Mouse (Mus musculus) urinary bladder, postnatal 4 days (tissue): ENCODE measurements around the gene Gbe1.

ENCODE experiments used
- DNase-seq, 2 experiments: peaks; one replicate each; pipeline ENCODE4 v3.0.0; 2021 to 2022; ENCODE audit warnings: low spot score in 2 of 2

Gbe1 gene

DNA sequence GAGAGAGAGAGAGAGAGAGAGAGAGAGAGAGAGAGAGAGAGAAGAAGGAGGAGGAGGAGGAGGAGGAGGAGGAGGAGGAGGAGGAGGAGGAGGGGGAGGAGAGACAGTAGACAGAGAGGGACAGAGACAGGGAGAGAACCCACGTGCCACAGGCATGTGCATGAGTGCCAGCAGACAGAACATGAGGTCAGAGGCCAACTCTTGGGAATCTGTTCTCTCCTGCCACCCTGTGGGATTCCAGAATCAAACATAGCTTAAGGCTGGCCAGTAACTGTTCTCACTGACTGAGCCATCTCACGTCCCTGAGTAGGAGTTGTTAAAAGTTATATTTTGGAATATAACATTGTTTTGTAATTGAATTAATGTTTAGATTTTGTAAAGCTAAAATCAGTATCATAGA lies 39.3 kb downstream of the Gbe1 start:
- DNase-seq, result no peak

DNA sequence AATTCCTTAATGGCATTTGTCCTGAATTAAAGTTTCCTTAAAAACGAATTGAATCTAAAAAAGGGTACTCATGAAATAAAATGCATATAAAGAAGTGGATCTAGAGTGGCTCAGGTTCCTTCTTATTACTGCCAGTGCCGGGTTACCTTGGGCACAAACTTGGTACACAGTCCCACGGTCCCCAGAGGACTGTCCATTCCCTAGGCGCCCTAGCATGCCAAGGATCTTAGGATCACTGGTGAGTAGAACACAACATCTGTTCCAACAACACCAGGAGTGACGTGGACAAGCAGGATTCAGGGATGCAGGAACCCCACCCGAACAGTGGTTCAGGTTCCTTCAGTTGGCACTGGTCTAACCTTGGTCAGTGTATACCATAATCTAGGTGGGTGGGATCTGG lies 44.6 kb downstream of the Gbe1 start:
- DNase-seq, result no peak

DNA sequence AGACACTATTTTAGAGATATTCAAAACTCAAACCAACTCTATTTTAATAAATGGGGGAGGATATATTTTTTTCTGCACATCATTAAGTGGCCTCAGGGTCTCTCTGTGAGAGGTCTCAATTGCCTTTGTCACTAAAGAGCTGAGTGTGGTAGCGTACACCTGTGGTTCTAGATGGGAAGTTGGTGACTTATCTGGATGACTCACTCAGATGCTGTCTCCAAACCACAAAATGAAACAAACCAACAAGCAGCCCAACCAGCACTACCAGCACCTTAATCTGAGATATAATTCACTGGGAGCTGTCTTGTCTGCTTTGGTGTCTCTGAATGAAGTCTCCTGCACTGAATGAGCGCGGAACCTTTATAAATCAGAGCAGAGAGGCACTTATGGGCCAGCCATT lies 51.5 kb downstream of the Gbe1 start:
- no peak for DNase-seq

DNA sequence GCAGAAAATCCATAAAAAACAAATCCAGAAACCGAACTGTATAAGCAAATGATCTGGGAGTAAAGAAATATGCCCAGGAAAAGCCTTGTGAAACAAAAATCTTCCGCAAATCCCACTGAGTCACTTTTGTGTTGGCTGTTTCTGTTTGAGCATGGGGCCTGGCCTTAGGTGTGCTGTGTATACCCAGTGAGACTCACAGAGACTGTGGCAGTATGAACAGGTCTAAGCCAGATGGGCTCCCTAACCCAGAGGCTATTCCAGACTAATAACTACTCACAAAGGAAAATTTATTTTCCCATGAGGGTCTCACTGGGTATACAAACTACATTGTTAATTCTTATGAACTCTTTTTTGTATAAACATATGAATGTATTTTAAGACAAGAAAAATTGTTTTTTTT lies 67.3 kb downstream of the Gbe1 start:
- DNase-seq, result no peak

DNA sequence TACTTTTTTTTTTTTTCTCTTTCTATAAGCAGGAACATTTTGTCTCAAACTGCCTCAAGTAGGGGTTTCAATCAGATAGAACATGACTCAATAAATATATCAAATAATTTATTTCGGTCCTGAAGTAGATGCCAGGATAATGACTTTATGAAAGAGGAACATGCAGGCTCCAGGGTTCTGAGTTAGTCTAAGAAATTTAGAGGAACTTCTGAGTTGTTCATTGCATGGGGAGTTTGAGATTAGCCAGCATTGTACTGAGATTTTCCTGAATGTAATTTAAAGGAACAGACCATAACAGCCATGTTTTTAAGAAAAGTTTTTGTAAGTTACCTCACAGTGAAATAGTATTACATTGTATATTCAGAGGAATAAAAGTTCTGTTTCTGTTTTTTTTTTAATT lies 71.7 kb downstream of the Gbe1 start:
- DNase-seq, result no peak

DNA sequence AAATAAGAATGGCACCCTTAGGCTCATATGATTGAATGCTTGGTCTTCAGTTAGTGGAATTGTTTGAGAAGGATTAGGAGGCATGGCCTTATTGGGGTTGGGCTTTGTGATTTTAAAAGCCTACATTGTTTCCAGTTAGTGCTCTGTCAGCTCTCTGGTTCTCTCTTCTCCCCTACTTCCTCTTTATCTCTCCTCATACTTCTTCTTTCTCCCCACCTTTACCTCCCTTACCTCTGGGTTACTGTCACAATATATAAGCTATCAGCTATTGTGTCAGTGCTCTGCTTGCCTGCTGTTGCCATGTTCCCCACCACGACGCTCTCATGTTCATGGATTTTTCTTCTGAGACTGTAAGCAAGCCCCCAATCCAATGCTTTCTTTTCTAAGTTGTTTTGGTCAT lies 73.6 kb downstream of the Gbe1 start:
- DNase-seq, result no peak

DNA sequence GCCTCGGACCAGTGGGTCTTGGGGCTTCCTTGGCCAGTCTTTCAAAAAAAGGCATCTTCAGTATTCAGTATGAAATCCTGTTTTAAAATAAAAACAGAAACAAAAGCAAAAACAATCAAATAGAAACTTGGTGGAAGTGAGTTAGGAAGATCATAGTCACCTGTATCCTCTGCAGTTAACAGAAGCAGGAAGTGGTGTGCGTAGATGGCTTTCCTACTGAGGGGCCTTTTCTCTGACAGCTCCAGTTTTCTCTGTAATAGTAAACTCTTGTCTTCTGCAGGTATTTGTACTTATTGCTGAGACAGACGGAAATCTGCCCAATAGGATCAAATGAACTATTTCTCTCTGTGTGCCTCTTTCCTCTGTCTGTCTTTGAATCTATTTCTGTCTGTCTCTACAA lies 81.5 kb downstream of the Gbe1 start:
- no peak for DNase-seq

DNA sequence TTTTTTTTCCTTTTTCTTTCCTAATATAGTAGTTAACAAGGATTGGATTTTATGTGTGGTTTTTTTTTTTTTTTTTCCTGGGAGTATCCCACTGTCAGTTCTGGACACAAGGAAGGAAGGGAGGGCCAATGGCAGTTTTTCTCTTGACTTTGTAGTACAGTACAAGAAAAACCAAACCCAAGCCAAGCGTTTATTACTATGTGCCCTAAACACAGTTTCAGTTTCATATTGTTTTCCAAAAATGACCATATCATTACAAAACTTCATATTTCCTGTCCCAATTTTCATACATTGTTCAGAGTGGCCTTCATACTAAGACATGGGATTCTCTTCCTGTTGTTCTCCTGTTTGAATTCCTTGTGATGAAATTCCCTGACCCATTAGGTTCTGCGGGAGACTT lies 94.0 kb downstream of the Gbe1 start:
- DNase-seq, result no peak

DNA sequence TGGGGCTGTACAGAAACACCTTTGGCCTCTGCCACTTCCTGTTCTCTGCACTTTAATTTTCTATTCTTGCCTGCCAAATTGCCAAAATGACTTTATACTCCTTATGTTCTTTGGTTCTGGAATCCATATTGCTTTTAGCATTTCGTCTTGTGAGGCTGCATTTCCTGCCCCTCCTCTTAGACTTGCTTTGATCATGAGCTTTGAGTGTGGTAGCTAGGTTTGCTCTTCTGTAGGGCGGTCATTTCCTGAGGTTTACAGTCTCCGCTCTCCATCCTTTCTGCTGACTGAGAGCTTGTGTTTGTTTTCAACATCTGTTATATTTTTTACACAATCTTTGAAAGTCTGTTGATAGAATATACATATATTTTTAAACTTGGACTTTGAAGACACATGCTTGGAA lies 107.3 kb downstream of the Gbe1 start:
- no peak for DNase-seq

DNA sequence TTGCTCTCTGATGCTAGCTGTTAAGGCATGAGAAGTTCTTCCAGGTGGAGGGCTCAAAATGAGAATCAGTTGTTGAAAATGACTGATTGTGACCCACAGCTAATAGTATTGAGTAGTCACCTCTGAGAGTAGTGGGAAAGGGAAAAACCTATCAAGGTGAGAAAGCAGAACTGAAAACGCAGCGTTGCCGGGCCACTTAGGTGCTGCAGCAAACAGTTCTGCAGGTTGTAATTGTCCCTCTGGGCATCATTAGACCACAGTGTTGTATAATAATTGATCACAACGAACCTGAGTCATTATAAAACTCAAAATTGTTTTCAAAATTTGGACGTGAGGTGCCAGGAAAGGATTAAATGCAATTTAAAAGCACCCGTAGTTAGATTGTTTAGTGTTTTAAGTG lies 135.8 kb downstream of the Gbe1 start:
- no peak for DNase-seq

DNA sequence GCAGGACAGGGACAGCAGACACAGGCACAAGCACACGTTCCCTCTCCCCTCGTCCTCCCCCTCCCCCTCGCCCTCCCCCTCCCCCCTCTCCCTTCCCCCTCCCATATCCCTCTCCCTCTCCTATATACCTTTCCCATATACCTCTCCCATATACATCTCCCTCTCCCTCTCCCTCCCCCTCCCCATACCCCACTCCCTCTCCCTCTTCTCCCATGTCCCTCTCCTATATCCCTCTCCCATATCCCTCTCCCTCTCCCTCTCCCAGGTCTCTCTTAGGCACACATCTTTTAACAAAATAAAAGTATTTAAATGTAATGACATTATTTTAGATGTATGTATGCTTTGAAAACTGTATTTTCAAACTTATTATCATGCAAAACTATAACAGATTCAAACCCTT lies 161.8 kb downstream of the Gbe1 start:
- no peak for DNase-seq

DNA sequence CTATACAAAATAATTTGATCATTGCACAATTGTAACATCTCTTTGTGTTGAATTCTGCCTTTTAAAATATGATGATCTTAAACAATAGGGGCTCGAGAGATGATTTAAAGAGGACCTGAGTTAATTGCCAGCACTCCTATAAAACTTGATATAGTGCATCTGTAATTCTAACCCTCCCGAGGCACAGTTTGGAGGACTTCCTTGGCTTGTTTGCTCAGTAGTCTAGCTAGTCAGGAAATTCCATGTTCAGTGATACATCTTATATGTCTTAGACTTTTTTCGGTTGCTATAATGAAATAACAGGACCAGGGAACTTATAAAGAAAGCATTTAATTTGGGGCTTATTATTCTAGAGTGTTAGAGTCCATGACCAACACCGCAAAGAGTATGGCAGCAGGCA lies 162.4 kb downstream of the Gbe1 start:
- DNase-seq, result no peak

DNA sequence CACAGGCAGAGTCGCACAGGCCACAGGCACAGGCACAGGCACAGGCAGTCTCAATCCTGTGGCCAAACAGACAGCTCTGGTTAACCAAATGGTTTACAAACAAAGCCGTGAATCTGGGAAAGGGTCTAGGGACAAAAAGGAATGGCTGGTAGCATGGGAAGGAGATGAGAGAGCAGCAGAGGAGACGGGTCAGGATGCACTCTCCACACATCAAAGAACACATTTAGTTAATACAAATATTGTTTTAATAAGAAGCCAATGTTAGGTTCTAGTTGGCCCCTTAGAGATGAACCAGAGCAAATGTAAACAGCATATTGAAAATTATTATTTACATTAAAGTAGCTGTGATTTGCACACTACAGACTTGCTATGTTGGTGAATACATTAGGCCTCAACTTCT lies 166.7 kb downstream of the Gbe1 start:
- no peak for DNase-seq

DNA sequence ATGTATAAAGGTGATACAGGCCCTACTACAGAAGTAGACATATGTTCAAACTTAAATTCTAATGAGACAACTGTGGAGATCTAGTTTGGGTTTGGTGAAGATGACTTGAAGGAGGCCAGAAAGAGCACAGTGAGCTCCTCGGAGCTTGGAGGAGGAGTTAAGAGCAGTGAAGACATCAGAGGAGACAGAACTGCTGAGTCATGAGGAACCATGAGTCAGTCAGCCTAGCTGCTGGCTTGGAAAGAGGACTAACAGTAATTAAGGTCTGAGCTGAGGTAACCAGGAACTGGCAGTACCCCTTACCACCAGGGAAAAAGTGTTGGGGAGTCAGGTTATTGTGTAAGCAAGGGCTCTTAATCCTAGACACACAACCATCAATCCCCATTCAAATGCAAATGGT lies 192.7 kb downstream of the Gbe1 start:
- no peak for DNase-seq

DNA sequence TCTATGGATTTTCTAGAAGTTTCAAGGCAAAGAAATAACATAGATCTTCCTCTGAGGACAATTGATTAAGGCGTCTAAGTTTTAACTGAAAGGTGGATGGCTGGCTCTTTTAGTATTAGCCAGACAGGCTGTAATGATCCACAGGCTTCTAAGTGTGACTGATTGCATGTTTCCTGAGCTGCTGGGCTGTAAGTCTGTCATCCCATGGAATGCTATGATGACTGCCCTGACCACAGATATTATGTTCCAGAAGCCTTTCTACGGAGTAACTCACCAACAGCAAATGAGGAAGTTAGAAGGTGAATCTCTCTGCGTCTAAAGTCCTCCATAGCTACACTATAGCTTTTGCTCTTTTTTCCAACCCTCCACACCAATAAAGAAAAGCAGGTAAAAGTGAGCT lies 197.2 kb downstream of the Gbe1 start:
- DNase-seq, result no peak

DNA sequence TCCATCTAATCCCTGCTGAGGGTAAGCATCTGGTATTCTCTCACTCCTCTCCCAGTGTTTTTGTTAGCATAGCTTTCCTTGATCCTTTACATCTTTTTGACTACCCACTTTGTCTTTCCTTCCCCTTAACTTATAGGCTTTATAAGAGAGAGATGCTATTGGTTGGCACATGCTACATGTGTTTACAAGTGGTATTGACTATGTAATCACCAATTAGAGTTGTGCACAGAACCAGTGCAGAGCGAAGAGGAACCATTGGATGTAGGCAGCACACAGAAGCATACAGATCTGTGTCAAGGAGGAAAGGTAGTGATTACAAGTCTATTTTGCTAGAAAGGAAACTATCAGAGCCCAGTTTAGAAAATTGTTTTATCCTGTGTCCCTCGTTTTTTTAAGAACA lies 209.1 kb downstream of the Gbe1 start:
- DNase-seq, result no peak

DNA sequence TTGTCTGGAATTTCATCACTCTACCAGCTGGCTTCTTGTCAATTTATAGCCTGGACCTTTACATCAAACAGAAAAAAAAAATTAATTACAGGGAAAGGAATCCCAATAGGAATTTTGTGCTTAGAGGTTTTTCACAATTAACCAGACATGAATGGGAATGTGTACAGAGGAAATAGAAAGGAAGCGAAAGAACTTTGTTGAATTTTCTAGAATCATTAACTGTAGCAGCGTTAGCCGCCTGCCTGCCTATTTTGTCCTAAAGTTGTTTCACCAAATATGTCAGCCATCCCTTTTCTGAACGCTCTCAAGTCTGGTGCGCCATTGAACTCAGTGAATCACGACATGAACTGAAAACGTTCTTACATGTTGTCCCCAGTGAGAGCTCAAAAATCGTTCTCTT lies 209.8 kb downstream of the Gbe1 start:
- no peak for DNase-seq

DNA sequence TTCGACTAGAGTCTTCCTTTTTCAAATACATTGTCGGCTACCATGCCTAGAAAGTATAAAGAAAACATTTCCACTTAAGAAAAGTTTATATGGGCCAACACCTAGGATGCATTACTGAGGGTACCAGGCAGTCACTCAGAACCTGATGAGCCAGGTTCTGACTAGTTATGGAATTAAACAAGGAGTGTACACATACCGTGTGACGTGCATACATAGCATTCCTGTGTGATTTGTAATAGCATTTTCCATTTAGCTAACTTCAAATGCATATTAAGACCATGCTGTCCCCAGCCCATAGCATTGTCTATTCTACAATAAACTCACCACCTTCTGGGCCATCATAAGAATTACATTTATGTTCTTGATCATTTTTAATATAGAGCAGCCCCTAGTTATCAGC lies 210.5 kb downstream of the Gbe1 start:
- DNase-seq, result no peak

DNA sequence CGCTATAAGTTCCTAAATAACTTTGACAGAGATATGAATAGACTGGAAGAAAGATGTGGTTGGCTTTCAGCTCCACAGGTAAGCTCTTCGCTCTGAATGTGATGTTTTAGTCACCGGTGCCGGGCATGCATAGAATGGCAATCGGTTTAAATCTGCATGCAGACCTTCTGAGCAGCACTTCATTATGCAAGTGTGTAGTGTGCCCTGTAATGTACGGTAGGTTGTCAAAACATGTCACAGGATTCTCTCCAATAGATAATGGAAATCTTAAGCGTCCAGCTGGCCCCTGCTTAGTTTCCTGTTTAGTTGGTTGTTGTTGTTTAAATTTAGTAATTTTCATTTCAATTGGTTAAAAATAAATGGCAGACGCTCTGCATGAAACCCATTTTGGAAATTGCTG lies 213.5 kb downstream of the Gbe1 start:
- DNase-seq, result no peak

DNA sequence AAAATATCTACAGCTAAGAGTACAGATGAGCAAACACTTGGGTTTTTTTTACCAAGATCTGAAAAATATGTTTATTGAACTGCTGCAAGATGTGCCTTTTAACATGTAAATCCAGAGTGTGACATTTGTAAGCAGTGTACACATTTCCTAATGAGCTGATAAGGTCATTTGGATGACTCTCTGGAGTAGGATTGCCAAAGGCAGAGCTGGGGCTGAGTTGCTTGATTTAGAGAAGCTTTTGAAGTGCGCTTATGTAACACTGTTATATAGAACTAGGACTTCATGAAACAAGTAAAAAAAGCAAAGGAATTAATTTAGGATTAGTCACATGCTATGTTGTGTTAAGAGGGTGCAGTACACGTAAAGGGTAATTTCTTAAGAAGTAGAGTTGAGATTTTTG lies 221.5 kb downstream of the Gbe1 start:
- DNase-seq, result no peak

DNA sequence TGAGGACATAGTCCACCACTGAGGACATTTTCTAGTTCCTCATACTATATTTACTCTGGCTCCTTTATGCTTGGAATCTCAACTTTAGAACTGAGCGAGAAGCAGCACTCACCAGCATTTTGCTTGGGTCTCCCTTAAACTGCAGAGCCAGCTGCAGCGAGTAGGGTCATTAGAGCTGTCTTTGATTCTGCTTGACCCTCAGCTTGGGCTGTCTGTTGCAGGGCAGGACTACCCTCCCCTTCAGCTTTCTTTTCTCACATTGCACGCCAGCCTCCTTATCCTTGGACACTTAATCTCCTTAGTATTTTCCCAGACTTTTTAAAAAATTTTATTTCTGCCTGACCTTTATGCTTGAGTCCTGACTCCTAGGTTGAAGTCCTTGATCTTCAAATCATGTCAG lies 237.1 kb downstream of the Gbe1 start:
- DNase-seq, result no peak

DNA sequence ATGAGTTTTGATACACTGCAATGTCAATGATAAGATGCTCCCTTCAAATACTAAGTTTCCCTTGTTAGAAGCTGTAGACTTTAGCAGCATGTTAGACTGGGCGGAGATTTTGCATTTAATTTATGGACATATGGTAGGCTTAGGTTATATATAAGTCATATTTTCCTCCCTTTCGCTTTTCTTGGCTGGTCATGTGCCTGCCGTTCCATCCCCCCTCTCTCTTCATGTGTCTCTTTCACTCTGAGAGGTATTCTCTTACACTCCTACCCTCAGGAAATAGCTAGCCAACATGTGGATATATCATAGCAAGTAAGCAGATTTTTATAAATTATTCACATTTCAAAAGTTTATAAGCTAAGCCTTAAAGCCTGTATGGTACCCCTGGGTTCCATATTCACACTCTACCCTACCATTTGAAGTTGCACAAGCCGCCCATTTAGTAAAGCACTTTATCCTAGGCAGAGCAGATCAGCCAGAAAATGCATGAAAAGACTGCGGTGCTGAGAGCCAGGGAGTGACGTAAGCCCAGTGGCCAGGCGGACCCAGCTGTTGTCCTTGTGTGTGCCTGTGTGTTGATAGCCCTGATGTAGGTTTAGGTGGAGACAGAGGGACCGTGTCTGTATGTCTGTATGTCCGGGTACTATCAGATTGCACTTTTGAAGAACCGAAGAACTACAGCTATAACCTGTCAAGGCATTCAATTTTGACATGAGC lies 248.0 kb downstream of the Gbe1 start:
- DNase-seq, result peak in 1 of 2 experiments; percentile 38

DNA sequence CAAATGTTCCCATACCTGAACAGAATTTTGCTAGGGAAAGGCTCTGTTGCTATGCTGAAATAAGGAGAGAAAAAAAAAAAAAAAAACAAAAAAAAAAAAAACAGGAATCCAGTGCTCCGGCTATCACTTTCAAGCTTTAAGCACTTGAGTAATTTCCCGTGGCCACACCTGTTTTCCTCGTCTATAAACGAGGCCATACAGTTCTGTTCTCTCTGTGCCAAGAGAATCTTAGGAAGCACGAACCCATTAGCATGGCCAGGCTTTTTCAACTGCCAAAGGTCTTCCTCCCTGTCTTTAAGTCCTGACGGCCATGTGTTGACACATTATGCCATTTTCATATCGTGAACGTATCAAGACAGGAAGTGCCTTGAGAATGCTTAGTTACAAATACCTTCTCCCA lies 248.8 kb downstream of the Gbe1 start:
- no peak for DNase-seq

DNA sequence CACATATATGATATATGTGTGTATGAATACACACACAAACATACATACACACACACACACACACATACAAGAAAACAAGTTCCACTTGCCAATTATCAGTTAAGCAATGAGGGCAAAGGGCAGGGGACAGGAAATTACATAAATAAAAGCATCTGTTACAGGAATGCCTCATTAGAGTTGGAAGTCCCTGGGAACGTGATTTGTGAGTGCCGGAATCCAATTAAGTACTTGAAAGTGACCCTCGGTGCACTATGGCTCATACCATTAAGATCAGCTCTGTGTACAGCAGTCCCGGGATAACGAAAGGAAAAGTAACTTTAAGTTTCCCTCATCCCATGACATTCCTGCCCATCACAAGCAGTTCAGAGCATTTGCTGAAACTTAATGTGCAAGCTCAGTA lies 249.7 kb downstream of the Gbe1 start:
- DNase-seq, result no peak
